Mouse (Mus musculus) heart, adult 9 months (tissue): ENCODE results near the gene Rtn4.
"Not testable (repeated sequence)": the region's sequence is repeated elsewhere in the genome, so short reads cannot be mapped to it uniquely, and the experiment has no call there.

Source experiments
- DNase-seq, 2 experiments: peaks; one replicate each; pipeline ENCODE4 v3.0.0; 2022; ENCODE audit warnings: low spot score in 2 of 2

Rtn4 gene

DNA sequence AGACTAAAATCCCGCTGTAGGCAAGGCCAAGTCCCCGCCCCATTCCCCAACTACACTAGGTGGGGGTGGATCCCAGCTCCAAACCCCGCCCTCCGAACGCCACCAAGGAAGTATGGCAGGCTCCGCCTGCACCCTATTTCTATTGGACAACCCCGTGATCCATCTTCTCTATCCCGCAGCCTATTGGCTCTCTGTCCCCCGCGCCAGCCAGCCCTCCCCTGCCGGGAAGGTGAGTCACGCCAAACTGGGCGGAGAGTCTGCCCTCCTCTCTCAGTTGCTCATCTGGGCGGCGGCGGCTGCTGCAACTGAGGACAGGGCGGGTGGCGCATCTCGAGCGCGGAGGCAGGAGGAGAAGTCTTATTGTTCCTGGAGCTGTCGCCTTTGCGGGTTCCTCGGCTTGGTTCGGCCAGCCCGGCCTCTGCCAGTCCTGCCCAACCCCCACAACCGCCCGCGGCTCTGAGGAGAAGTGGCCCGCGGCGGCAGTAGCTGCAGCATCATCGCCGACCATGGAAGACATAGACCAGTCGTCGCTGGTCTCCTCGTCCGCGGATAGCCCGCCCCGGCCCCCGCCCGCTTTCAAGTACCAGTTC lies at the start of gene Rtn4:
Rtn4 (plus strand) TSS at position 265 of the 590 bp plus-strand sequence.
- DNase-seq = peak; percentile 99

DNA sequence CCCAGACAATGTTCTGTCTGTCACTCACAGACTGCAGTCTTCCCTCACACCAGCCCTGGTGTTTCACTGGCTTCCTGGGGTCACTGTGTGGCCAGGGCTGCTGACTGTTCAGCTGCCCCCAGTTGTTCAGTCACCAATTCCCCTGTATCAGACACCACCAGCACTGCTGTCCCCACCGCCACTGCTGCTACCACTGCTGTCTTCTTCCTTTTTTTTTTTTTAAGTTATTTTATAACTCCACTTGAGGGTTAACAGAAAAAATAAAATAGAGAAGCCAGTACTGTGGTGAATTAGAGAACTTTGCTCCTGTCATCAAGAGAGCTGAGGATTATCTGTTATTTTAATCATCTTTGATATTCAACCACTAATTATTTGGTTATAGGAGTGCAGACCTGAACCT lies 48.3 kb upstream of the Rtn4 start:
- DNase-seq = no peak

DNA sequence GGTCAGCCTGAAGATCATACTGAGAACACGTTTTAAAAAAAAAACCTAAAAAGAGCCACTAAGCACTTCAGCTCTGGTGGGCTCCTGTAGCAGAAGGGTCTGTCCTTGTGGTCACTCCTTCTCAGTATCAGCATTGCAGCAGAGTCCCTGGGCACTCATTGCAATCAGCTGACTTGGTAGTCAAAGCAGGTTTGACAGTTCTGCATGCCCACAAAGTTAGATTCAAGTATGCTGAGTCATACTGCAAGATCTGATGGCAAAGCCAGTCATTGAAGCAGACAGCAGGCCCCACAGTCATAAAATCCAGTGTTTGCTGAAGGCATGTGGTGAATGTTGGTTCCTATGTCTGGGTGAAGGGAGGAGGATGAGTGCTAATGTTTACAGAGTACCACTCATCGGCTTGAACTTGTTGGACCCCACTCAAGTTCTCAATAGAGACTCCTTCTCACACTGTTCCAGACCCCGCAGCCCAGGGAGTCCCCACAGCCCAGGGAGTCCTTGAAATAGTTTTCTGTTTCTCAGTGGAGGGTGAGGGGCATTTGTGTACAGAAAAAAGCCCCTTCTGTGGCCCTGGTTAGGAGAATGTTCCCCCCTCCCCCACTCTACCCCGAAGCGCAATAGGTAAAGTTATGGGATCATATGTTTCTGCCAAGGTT lies 47.2 kb upstream of the Rtn4 start:
- peak; percentile 20 to 33 for DNase-seq

DNA sequence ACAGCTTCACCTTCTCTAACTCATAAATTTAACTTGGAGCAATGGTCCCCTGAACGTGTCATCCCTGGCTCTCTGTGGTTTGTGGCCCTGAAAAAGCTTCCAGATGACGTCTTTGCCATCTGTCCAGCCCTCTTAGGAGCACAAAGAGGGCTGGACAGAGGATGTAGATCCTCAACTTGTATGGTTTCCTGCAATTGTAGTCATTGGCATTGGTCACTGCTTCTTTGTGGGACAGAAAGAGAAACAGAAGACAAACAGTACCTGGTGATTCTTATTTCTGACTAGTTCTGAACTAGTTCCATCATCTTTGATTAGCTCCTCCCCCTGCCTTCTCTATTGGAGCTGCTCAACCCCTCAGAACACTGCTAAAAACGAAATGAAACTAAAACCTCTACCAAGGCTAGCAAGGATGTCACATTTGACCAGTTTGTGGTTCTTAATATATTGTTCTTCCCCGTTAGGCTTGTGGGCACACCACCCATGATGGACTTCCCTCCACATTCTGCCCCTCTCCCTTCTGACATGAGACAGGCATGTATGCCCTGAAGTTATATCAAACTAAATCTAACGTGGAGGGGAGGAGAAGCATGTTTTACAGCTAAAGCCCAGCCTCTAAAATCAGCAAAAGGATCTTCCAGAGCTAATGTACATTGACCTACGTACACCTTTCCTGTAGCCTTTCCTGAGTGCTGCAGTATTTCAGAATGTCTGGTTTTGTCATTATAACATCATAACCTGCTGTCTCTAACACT lies 45.0 kb upstream of the Rtn4 start:
- no peak for DNase-seq

DNA sequence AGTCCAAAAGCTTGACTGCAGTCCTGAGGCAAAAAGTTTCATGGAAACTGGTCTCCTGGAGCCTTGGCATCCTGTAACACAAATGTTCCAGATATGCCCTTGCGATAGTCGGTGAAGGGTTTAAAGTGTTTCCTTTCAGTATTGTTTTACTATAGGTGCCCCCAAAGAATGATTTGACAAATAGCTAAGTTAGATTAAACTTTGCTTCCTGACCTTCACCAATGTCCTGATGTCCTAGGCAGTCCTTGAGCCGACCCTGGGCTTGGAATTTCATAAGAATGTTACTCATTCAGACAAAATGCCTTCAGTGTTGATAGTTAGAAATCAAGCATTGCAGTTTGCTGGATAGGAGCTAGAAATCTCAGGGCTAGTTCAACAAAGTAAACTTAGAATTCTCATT lies 37.4 kb upstream of the Rtn4 start:
- DNase-seq = not testable (repeated sequence)

DNA sequence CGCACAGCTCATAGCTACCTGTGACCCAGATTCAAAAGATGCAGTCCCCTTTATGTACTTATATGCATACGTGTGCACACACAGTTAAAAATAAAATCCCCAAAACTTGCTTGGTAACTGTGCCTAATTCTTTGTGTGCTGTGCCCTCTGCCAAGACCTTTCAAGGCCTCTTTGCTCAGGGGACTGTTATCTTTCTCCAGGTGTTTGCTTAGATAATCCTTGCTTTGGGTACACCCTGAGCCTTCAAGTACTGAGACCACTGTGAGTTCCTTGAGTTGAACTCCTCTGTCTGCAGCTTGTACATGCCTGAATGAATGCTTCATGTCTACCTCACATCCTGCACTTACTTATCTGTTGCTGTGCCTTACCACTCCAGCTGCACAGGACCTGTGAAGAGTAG lies 32.0 kb upstream of the Rtn4 start:
- DNase-seq = no peak

DNA sequence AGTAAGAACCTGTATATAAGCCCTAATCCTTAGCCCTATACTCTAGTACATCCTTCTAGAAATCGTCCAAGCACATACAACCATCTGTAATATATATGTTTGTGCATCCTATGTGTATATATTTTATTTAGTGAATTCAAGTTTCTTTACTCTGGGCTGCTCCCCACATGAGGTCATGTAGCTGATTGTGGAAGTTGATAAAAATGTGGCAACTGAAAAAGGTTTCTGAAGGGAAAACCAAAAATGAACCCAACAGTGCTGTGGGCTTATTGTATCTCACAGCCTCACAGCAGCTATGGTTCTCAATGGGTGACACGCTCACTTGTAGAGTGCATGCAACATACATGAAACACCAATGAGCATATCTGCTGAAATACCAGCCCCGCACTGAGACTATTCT lies 25.1 kb upstream of the Rtn4 start:
- DNase-seq = no peak

DNA sequence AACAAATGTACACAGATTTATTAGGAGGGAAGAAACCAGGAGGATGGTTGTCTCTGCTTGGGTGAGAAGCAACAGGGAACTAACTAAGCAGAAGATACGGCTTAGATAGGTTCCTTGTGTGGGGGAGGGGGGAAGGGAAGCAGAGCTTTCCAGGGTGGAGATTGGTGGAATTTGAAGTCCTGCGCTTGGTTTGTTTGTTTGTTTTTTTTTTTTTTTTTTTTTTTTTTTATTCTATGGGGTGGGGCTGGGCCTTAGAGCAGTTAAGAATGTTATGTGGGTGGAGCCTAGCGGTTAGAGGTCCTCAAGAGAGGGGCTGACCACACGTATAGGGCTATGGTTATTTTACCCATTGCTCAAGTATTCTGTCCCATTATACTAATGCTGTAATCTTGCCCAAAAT lies 23.0 kb upstream of the Rtn4 start:
- DNase-seq = no peak

DNA sequence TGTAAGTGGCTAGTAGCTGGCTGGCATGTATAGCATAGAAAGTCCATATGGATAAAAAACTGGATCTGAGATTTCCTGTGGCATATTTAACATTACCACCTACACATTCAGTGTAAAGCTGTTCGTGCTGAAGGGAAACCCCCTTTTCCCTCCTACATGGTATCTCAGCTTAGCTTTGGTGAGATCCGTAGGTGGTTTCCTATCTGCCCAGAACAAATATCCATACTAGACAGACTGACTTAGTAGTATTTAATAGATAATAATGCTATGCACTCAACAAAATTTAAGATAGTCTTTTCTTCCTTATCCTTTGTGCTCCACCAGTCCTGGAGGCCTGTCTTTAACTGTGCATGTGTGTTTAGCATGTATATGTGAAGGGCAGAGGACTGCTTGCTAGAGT lies 19.4 kb upstream of the Rtn4 start:
- DNase-seq = no peak

DNA sequence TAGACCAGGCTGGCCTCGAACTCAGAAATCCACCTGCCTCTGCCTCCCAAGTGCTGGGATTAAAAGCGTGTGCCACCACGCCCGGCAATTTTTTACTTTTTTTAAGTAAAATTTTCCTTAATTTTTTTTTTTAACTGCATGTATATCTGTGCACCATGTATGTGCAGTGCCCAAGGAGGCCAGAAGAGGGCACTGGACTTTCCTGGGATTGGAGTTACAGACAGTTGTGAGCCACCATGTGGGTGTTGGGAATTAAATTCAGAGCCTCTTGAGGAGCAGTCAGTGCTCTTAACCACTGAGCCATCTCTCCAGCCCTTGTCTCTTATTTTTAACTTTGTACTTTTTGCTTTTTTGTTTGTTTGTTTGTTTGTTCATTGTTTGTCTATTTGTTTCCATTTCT lies 16.0 kb upstream of the Rtn4 start:
- no peak for DNase-seq

DNA sequence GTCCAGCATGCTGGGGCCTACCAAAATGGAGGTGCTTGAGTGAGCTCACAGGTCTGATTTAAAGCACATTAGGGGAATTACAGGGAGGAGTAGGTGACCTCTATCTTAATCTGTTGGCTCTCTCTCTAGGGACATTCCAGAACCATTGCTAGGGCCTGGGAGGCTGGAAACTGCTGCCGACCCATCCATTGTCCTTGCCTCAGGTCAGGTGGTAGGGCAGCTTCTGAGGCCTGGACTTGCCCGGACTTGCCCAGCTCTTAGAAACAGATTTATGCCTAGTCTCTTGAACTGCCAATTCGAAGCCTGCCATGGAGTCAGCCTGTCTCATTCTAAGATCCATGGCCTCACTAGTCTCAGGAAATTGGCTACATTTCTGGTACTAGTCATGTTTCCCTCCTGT lies 12.8 kb upstream of the Rtn4 start:
- DNase-seq = no peak

DNA sequence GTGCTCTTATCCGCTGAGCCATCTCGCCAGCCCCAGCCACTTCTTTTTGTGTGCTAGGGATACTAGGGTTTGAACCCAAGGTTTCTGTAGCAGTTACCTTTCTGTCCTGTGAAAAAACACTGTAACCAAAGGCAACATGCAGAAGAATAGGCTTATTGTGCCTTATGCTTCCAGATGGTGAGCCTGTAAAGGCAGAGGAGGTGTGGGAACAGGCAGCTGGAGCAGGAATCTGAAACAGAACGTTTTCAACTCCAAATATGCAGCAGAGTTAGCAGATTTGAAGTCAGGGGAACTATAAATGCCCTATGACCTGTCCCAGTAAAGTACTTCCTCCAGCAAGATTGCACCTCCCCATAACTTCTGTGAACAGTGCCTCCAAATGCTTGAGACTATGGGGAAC lies 12.0 kb upstream of the Rtn4 start:
- no peak for DNase-seq

DNA sequence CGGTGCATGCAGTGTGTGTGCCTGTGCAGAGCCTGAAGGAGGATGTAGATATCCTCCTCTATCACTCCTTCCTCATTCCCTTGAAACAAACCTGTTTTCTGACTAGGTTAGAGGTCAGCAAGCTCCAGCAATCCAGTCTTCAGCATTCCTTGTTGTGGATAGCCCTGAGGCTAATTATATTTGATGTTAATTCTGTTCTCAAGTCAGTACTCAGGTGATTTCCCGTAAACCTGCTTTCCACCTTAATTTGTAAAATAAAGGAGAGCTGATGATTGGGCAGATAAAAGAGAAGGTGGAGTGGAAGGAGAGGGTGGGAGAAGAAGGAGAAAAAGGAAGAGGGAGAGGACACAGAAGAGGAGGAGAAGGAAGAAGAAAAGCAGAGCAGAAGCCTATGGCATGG lies 8.5 kb upstream of the Rtn4 start:
- no peak for DNase-seq

DNA sequence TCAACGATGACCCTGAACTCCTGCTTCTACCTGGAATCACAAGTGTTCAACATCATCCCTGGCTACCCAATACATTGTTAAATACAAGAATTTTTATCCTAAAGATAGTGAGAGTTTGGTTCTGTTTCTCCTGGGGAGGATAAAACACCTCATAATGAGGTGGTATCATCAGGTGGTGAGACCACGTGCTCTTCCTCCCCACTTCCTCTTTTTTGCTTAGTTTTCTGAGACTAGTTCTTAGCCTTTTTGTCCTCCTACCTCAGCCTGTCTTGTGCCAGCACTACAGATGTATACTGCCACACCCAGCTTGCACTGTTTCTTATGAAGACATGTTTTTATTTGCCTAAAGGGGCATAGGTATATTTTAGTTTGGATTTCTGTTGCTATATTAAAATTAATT lies 6.6 kb upstream of the Rtn4 start:
- no peak for DNase-seq

DNA sequence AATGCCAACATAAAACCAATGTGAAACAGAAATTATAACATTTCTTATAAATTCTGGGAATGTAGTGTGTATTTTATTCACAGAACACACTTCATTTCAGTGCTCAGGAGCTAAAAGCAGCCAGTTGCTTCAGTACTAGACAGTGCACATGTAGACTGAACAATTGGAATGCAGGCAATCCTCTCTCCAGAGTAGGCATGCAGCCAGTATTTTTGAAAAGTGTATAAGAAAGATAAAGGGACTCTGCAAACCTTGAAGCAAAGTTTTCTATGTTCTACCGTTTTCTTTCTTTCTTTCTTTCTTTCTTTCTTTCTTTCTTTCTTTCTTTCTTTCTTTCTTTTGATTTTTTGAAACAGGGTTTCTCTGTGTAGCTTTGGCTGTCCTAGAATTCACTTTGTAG lies 1.2 kb upstream of the Rtn4 start:
- DNase-seq = no peak

DNA sequence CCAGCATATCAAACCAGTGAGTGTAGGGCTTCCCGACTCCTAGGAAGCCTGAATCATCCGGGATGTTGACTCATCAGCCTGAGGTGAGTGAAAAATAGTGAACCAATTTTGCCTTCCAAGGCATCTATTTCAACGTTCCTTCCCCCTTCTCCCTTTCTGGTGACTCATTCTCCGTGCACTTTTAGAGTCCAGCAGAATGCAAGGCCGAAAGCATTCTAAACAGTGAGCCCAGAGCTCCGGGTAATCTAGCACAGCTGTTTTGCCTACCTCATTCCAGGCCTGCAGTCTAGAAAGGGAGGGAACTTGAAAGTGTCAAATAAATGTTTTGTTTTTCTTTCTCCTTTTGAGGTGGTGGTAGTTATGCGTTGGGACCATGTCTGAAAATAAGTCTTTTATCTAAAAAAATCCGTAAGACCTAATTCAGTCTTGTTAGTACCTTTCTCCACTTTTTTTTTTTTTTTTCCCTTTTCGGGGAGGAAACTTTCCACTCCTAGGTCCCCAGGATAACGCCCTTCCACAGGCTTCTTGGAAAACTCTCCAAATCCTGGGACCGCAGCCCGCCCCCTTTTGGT lies 550 bp upstream of the Rtn4 start:
- peak; percentile 53 to 55 for DNase-seq

DNA sequence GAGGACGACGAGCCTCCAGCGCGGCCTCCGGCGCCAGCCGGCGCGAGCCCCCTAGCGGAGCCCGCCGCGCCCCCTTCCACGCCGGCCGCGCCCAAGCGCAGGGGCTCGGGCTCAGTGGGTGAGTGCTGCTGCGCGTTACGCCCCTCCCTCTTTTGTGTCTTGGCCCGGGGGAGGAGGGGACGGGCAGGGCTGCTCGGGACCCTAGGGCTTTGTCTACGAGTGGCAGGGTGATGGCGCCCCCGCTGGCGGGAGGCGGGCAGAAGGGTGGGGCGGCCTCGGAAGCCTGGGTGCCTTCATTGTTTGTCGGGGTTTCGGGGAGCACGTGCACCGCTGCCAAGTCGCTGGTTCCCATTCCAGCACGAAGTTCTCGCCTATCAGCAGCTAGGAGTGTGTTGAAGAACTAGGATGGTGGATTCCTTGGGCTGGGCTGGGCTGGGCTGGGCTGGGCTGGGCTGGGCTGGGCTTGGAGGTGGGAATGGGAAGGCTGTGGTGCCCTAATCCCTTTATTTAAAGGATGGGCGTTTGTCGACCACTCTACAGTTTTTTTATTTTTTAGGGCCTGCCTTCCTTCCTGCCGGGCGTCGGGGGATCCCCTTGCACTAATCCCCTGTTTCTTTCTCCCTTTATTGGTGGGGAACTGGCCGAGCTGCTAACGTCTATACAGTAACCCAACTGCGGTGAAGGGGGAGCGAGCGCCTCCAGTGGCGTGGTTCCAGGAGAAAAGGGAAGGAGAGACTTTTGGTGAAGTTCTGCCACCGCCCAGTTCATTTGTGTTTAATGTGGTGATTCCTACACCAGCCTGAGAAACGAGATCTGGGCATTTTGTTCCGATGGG lies 1.0 kb downstream of the Rtn4 start:
- DNase-seq = peak; percentile 84 to 86

DNA sequence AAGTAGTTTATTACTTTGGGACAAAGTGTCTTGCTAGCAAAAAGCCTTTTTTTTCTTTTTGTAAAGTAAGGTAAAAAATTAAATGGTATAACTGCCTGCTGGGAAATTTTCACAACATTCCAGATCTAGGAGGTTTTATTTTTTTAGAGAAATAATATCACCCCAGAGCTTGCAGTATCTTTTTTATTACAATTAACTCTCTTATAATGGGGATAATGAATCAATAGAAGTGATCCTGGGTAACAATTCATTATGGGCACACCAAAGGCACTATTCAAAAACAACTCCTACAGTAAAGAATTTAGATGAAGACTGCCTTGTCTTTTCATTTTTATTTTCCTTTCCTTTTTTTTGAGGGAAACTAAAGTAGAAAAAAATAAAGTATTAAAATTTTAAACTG lies 2.0 kb downstream of the Rtn4 start:
- DNase-seq = no peak

DNA sequence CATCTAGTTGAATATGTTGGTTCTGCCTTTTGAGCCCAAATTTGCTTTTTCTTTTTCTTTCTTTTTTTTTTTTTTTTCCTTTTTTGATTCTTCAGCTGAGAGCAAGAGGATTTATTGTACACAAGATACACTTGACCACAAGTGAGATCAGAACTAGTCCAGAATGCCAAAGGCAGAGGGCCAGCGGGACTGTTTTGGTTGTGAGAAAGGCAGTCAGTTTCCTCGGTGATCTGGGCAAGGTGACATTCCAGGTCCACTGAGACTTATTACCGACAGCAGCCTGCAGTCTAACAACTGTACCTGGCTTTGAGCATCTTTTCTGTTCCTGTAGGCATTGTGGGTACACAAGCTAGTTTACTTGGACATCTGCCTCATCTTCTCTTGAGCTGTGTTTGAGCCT lies 10.0 kb downstream of the Rtn4 start:
- peak in 1 of 2 experiments; percentile 19 for DNase-seq

DNA sequence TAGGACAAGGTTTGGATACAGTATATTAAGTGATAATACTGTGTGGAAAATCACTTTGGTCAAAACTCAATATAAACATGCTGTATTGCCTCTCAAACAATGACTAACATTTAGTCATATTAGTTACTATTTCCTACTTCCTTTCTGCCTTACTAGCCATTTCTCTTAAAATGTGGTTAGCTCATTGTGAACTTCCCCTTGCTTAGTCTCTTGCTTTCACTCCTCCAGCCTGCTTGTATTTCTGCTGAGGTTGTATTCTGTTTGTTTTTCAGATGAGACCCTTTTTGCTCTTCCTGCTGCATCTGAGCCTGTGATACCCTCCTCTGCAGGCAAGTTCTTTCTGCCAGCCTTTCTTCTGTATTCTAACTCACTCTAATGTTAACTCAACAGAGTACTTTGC lies 12.5 kb downstream of the Rtn4 start:
- no peak for DNase-seq

DNA sequence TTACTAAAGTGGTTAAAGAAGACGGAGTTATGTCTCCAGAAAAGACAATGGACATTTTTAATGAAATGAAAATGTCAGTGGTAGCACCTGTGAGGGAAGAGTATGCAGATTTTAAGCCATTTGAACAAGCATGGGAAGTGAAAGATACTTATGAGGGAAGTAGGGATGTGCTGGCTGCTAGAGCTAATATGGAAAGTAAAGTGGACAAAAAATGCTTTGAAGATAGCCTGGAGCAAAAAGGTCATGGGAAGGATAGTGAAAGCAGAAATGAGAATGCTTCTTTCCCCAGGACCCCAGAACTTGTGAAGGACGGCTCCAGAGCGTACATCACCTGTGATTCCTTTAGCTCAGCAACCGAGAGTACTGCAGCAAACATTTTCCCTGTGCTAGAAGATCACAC lies 14.1 kb downstream of the Rtn4 start:
- peak in 1 of 2 experiments; percentile 12 for DNase-seq

DNA sequence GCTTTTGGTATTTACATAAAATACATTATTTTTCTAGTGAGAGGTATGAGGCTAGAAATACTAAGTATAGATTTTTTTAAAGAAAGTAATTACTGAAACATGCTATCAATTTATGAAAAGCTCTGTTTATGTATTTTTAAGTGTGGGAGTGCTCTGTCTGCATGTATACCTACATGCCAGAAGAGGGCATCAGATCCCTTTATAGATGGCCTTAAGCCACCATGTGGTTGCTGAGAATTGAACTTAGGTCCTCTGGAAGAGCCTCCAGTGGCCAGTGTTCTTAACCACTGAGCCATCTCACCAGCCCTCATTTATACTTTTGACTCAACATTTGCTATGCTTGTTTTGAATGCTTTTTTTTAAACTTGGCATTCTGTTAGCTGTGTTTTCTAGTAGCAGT lies 16.8 kb downstream of the Rtn4 start:
- no peak for DNase-seq
